Mouse (Mus musculus): ENCODE data around the gene Prok2.

The Prok2 gene

GRCm38 (mm10) chr6:99692916-99693841 lies 33.0 kb downstream of the Prok2 start:
- peak; percentile 41 for DNase-seq (ENCODE audit: extremely low spot score)

DNA sequence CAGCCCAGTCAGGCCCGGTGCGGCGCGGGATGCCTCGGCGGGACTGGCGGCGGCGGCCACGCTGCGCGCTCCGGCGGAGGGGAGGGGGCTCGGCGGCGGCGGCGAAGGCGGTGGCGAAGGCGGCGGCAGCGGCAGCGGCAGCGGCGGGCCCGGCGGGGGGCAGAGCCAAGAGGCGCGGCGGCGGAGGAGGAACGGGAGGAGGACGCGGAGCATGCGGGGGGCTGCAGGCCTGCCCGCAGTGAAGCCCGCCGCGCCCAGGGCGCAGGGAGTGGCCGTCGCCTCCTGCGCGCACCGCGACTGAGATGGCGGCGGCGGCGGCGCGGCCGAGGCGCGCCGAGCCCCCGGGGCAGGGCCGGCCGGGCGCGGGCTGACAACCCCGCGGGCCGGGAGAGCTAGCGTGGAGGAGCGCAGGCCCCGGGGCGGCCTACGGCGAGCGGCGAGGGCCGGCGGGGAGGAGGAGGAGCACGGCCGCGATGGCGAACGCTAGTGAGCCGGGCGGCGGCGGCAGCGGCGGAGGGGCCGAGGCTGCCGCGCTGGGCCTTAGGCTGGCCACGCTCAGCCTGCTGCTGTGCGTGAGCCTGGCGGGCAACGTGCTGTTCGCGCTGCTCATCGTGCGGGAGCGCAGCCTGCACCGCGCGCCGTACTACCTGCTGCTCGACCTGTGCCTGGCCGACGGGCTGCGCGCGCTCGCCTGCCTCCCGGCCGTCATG lies 33.8 kb downstream of the Prok2 start, which contains the start of gene Gpr27:
Gene Gpr27 (plus strand): TSS at position 474 of the 710 bp plus-strand sequence.
- peak; percentile 66 for DNase-seq (ENCODE audit: extremely low spot score)

GRCm38 (mm10) chr6:99691666-99692205 lies 34.5 kb downstream of the Prok2 start:
- DNase-seq (ENCODE audit: extremely low spot score): no peak

GRCm38 (mm10) chr6:99688513-99688912 lies 37.7 kb downstream of the Prok2 start:
- DNase-seq (ENCODE audit: extremely low spot score): no peak

DNA sequence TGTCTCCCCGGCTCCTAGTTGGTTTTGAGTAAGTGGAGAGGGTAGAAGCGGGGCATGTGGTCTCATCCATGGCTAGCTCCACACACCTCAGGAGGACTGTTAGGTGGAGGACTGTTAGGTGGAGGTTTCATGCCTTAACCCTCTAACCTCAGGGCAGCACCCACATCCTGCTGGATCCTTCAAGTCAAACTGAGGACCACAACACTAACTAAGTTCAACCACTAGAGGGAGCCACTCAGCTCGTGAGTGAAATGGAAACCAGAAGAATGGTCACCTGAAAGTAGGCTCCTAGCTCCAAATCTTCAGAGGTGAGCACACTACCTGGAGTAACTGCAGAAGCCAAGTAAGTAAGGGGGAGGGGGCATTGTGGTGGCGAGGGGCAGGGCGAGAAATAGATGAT lies 41.3 kb downstream of the Prok2 start:
- DNase-seq (ENCODE audit: extremely low spot score): peak; percentile 33

GRCm38 (mm10) chr6:99683974-99684373 lies 42.2 kb downstream of the Prok2 start:
- no peak for DNase-seq (ENCODE audit: extremely low spot score)

- no peak for DNase-seq (ENCODE audit: extremely low spot score)
These were observed 48.1 kb downstream of the Prok2 start for GRCm38 (mm10) chr6:99678108-99678507.

- no peak for DNase-seq (ENCODE audit: extremely low spot score)
These were observed 48.9 kb downstream of the Prok2 start for GRCm38 (mm10) chr6:99677325-99677724.

- DNase-seq (ENCODE audit: extremely low spot score): no peak
These were observed 51.7 kb downstream of the Prok2 start for GRCm38 (mm10) chr6:99674482-99674881.

GRCm38 (mm10) chr6:99671768-99672167 lies 54.4 kb downstream of the Prok2 start:
- no peak for DNase-seq (ENCODE audit: extremely low spot score)

DNA sequence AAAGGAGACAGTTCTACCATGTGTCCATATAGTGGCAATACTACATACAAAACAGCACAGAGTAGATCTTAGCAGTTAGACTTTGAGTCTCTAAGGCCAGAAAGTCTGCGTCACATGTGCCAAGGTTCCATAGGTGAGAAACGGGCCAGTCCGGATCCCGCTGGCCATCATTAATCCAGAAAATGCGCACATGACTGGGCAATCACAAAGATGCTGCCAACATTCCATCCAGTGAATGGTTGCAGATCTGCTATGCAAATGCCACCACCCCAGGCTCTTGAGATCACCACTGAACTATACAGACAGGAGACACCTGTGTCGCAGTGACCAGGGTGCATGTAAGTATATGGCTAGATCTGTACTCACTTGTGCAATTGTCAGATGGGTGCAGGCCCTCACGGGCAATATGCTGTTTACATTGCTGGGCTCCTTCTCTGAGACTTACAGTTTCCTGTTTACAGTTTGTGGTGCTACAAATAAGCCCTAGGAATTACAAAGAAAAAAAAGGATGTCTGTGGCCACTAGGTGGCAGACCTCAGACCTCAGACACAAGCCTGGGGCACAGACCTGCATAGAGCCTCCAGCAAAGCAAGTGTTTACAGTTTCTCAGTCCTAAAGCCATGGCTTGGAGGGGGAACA lies 55.6 kb downstream of the Prok2 start:
- peak; percentile 59 for DNase-seq (ENCODE audit: extremely low spot score)

- peak; percentile 35 for DNase-seq (ENCODE audit: extremely low spot score)
These were observed 56.5 kb downstream of the Prok2 start for GRCm38 (mm10) chr6:99669481-99670325.

- DNase-seq (ENCODE audit: extremely low spot score): peak; percentile 35
These were observed 58.9 kb downstream of the Prok2 start for GRCm38 (mm10) chr6:99667290-99667689.

GRCm38 (mm10) chr6:99666318-99667171 lies 59.6 kb downstream of the Prok2 start, which contains the start of the genes Eif4e3 and Gm20696:
TSS of gene Eif4e3 (minus strand) at chr6:99666771.
TSS of gene Gm20696 (minus strand) at chr6:99666797.
- peak; percentile 84 for DNase-seq (ENCODE audit: extremely low spot score)

GRCm38 (mm10) chr6:99665457-99666317 lies 60.5 kb downstream of the Prok2 start:
- peak; percentile 59 for DNase-seq (ENCODE audit: extremely low spot score)

GRCm38 (mm10) chr6:99663232-99663631 lies 63.0 kb downstream of the Prok2 start:
- no peak for DNase-seq (ENCODE audit: extremely low spot score)

Measured in embryo, embryonic 9.5 days (tissue).